Mouse (Mus musculus): Measurements from ENCODE around the gene Cldn10.

Gene Cldn10

GRCm38 (mm10) chr14:118787621-118788020 is at the start of gene Cldn10:
Gene Cldn10 (plus strand): TSS chr14:118787908.
- in situ Hi-C loops (cut with MseI, MboI), result loop anchor here (10.0 to 25.0 kb wide), 2 partner anchors 183 to 575 kb away; no protein-coding TSS in a partner anchor

DNA sequence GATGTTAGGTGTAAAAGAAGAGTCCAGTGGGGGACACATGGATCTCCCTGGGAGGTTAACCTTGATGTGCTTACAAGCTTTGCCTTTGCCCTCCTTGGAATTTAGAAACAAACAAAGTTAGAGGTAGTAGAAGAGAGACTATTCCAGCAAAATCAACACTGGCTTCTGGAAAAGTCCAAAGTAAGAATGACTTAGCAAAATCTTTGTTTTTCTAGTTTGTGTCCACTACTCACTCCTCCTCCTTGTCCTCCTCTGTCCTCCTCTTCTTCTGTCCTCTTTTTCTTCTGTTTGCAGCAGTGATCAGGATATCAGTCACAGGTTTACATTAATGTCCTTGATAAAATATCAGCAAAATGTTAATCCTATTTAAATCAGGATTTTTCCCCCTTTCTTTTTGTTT is 45.9 kb upstream of the Cldn10 start:
- in situ Hi-C loops (cut with MseI, MboI), result no loop called here

DNA sequence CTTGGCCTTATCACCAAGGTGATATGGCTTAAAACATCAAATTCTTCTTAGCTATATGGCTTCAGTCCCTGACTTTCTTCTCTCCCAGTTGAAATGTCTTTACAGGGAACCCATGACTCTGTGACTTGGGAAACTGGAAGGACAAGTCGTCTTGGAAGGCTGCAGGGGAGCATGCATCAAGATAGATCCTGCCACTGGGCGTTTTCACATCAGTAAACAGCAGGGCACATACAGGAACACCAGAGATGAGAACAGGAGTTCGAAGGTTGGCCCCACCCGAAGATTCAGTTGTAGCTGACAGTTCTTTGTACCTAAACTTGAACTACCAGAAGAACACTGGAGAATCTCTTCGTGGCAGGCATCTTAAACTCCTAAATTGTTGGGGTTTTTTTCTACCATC is 44.8 kb upstream of the Cldn10 start:
- in situ Hi-C loops (cut with MseI, MboI), result no loop called here

DNA sequence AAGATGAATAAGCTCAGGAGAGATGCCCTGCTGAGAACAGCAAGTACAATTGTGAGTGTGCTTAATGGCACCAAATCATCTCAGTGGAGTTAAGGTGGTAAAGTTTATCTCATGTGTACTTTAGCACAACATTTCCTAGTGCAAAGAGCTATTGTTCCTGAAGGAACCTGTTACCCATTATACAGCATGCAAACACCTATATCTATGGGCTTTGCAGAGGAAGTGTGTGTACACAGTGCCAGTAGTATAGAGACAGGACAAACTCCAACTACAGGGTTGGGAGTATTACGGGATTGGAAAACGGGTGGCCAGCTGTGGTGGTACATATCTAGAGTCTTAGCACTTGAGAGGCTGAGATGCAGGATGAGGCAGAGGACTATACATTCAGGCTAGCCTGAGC is 38.6 kb upstream of the Cldn10 start:
- in situ Hi-C loops (cut with MseI, MboI), result no loop called here

- in situ Hi-C loops (cut with MseI, MboI), result loop anchor here in 1 of 2 experiments (25.0 kb wide), 1 partner anchor 137 kb away; no protein-coding TSS in a partner anchor
These were observed 38.0 kb upstream of the Cldn10 start for GRCm38 (mm10) chr14:118749715-118750114.

DNA sequence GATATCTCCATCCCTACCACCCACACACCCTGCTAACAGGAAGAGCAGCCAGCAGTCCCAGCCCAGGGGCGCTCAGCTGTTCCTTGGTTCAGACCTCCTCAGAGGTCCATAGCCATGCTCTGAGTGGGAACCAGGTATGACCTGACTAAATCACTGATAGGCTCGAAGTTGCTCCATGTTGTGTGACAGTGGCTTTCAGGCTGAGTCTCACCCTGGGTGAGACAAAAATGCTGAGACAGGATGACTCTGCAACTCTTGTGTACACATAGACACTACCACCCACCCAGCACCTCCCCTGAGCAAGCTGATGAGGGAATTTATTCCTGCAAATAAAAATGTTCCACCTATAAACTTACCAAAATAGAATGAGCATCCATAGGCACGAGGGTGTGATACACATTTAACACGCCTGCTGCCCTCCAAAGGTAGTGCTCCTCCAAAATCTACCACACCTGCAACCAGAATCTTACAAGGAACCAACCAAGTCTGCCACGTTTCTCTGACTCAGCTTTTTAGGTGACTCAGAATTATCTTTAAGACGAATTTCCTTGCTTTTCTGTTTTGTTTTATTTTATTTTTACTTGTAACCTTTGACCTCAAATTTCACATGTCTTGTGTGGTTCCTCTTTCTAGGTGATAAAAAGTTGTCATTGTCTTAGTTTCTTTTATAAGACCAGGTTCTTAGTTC is 37.1 kb upstream of the Cldn10 start:
- in situ Hi-C loops (cut with MseI, MboI), result loop anchor here in 1 of 2 experiments (25.0 kb wide), 1 partner anchor 138 kb away; no protein-coding TSS in a partner anchor

DNA sequence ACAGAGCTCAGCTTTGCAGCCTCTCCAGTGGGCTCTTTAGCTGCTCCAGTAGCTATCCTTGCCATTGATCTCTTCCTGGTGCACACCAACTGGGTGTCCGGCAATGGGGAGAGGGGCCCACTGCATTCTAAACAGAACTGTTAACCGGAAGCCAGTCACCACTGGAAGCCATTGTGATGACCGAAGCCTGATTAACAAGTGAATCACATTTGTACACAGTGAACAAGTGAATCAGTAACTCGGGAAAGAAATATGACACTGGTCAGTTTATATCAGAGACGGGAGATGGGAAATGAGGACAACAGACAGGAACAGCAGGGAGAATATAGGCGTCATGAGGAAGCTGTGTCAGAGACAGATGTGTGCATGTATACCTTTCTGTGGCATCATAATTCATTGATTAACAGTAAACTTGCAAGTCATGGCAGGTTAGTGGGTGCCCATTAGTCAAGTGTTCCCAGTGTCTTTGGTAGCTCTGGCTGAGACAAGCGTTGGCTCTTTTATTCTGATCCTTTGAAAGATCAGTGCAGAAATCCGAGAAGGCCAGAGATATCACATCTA is 36.4 kb upstream of the Cldn10 start:
- in situ Hi-C loops (cut with MseI, MboI), result loop anchor here in 1 of 2 experiments (25.0 kb wide), 1 partner anchor 139 kb away; no protein-coding TSS in a partner anchor

DNA sequence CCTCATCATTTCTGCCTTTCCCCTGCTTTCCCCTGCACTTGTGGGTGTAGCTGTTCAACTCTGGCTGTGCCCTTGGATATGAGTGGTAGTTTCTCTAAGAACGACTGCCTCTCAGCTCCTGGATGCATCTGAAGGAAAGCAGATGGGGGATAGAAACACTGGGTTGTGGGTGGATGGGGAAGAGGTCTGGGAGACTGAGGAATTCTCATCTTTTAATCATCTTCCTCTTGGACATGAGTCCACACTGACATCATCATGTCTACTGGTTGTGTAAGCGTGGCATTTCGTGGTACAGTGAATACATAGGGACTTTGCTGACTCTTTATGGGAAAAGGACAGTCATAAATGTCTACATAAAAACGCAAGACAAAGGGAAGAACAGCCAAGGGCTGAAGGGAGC is 31.7 kb upstream of the Cldn10 start:
- in situ Hi-C loops (cut with MseI, MboI), result loop anchor here in 1 of 2 experiments (25.0 kb wide), 1 partner anchor 144 kb away; no protein-coding TSS in a partner anchor

DNA sequence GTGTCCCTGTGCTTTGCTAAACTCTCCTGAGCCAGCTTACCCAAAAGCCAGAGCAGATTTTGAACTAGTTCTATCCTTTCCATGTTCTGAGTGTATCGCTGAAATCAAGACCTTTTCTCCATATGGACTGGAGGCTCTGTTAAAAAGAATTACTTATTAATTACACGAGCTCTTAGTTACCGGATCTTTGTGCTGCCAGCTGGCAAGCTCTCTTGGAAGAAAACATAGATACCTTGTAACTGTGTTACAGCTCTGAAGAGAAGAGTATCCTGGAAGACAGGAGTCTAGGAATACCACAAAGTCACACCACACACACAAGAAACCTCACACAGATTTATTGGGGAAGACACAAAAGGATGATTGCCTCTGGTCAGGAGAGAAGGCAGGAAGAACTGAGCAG is 31.1 kb upstream of the Cldn10 start:
- in situ Hi-C loops (cut with MseI, MboI), result loop anchor here in 1 of 2 experiments (25.0 kb wide), 1 partner anchor 144 kb away; no protein-coding TSS in a partner anchor

DNA sequence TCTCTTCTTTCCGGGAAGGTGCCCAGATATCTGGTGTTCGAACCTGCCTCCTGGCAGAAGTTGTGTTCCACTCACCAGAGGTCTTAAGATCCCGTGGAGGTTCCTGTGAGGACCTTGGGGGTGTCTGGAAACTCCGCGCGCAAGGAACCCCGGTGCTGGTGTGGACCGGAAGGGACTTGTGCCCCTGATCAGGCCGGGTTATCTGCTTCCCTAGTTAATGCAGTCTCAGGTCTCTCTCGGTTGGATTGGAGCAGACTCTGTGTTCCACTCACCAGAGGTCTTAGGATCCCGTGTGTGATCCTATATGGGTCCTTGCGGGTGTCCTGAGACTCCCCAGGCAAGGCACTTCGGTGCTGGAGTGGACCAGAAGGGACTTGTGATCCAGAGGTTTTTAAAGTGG is 24.3 kb upstream of the Cldn10 start:
- in situ Hi-C loops (cut with MseI, MboI), result loop anchor here in 1 of 2 experiments (25.0 kb wide), 1 partner anchor 151 kb away; no protein-coding TSS in a partner anchor

- in situ Hi-C loops (cut with MseI, MboI), result loop anchor here in 1 of 2 experiments (25.0 kb wide), 1 partner anchor 152 kb away; no protein-coding TSS in a partner anchor
These were observed 23.7 kb upstream of the Cldn10 start for GRCm38 (mm10) chr14:118763917-118764495.

DNA sequence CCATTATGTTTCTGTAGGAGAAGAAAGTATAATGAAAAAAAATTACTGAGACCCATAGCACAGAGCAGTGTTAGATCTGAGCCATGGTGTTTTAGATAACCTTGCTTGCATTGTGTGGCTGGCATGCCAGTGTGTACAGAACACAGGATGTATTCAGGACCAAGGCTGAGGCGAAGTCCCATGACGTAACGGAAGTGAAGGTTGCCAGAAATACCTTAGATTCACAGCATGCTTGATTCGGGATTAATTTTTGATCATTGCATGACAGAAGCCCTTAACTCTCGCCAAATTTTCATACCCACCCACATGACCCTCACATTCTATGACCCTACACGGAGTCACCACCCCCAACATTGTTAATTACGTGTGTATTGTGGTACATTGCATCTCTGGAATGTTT is 22.4 kb upstream of the Cldn10 start:
- in situ Hi-C loops (cut with MseI, MboI), result loop anchor here in 1 of 2 experiments (25.0 kb wide), 1 partner anchor 153 kb away; no protein-coding TSS in a partner anchor

GRCm38 (mm10) chr14:118765951-118766350 is 21.8 kb upstream of the Cldn10 start:
- in situ Hi-C loops (cut with MseI, MboI), result loop anchor here in 1 of 2 experiments (25.0 kb wide), 1 partner anchor 154 kb away; no protein-coding TSS in a partner anchor

- in situ Hi-C loops (cut with MseI, MboI), result loop anchor here in 1 of 2 experiments (25.0 kb wide), 1 partner anchor 154 kb away; no protein-coding TSS in a partner anchor
These were observed 21.3 kb upstream of the Cldn10 start for GRCm38 (mm10) chr14:118766368-118766767.

DNA sequence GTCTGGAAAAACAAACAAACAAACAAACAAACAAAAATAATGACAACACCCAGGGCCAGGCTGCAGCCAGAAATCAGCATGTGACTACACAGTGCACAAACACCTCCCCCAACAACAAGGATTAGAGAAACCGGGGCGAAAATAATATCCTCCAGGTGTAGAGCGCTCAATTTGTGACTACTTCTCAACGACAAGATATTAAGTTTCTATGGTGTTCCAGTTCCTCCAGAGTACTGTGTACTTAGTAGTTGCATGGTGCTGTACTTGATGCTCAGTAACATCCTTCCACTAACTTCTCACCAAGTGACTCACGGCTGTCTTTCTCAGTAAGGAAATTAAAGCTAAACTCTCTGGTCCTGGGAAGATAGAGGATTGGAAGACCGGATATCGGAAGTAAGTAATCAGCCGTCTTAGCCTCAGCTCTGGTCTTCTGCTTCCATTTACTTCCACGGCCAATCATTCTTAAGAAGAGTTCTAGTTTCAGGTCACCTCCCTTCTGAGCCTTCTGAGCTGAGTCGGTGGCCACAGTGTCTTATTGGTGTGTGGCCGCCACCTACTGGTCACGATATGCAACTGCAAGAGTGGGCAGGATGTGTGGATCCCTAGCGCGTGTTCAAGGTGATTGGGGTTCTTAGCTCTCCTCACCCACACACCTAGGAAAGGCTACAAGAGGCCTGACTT is 19.9 kb upstream of the Cldn10 start:
- in situ Hi-C loops (cut with MseI, MboI), result loop anchor here in 1 of 2 experiments (25.0 kb wide), 1 partner anchor 156 kb away; no protein-coding TSS in a partner anchor

DNA sequence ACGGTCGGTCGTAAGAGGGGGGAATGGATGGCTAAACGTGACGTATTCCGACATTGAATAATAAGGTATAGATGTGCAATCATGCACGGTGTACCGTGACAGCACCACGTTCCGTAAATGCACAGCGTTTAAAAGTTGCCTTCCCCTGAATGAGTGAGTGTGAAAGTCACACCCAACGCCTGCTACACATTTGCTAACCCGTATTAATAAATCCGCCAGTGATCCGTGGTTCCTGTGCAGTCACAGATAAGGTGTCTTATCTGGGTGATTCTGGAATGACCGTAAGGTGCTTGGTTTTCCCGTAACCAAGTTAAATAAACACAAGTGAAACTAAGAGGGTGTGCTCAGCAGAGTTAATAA is 19.4 kb upstream of the Cldn10 start:
- in situ Hi-C loops (cut with MseI, MboI), result loop anchor here in 1 of 2 experiments (25.0 kb wide), 1 partner anchor 156 kb away; no protein-coding TSS in a partner anchor

DNA sequence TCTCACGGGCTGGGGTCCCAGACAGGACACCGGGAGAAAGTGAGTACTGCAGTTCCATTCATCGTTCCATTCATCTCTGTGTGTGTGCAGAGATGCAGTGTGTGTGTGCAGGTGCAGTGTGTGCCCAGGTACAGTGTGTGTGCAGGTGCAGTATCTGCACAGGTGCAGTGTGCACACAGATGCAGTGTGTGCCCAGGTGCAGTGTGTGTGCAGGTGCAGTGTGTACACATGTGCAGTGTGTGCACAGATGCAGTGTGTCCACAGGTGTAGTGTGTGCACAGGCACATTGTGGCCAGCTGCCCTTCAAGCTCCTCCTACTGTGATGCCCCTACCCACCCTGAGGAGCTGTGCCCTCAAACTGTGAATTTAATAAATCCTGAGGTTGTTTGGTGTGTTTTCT is 14.0 kb upstream of the Cldn10 start:
- in situ Hi-C loops (cut with MseI, MboI), result loop anchor here in 1 of 2 experiments (25.0 kb wide), 1 partner anchor 161 kb away; no protein-coding TSS in a partner anchor

DNA sequence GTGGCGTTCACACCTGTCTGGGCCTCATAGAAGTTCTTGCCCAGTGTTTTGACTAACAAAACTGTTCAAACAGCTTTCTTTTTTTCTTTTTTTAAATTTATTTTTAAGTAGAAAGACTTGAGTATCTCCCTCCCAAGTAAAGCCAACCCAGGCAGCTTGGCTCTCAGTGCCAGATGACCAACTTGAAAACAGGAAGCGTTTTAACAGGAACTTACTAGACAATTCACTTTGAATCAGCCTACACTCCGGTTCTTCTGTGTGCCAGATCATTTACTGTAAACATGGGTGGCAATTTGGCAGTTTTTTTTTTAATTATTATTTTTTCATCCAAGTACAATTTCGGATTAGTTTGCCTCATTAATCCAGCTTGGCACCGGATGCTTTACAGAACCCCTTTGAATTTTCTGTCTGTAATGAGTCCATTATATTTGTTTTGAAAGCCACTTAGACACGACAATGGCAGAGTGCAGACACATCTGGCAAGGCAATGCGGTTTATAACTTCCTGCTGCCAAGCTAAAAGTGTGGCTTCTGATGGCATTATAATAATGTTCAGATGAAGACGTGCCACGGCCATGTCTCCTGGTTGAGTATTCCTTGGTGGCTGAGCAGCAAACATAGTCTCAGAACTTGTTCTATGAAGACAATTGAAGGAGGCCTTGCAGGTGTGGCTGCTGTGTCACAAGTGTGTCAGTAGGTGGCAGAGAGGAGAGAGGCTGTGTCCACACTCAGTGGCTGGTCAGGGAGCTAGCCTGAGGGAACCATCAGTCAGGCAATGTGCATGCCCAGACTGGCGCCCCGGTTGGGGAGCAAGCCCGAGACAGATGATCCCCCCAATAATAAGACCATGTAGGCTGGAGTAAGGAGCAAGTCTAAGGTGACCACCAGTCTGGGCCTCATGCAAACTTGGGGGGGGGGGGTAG is 12.9 kb upstream of the Cldn10 start:
- in situ Hi-C loops (cut with MseI, MboI), result loop anchor here in 1 of 2 experiments (25.0 kb wide), 2 partner anchors 162 to 562 kb away; no protein-coding TSS in a partner anchor

DNA sequence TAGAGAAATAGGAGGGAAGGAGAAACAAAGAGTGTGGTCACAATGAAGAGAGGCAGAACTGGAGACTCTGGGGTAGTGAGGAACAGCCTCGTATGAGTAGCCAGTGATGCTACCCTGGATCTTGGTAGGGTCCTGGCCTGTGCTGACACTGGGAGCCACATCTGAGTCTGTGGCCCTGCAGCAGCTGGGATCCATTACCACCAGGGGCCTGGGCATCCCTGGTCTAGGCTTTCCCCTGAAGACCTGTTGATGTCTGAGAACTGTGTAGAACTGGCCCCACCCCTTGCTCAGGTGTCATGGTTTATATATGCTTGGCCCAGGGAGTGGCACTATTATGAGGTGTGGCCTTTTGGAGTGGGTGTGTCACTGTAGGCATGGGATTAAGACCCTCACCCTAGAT is 12.2 kb upstream of the Cldn10 start:
- in situ Hi-C loops (cut with MseI, MboI), result loop anchor here in 1 of 2 experiments (25.0 kb wide), 1 partner anchor 563 kb away; no protein-coding TSS in a partner anchor

GRCm38 (mm10) chr14:118776372-118776771 is 11.3 kb upstream of the Cldn10 start:
- in situ Hi-C loops (cut with MseI, MboI), result loop anchor here in 1 of 2 experiments (25.0 kb wide), 1 partner anchor 564 kb away; no protein-coding TSS in a partner anchor
